Mouse (Mus musculus) megakaryocyte progenitor cell, adult 5-6 weeks (primary cell): ENCODE data around the gene Kif3b. TPM values are rescaled to one million over a fixed set of nuclear protein-coding genes. Genes with fewer than 3 reads are reported as not detected.

Experiments used
- ATAC-seq: replicated peaks from 2 replicates; pipeline ENCODE4 v1.8.0; 2016; ENCODE audit warnings: mild to moderate bottlenecking, moderate TSS enrichment, inconsistent platforms; ENCODE audit not compliant: poor library complexity
- total RNA-seq, 2 experiments: library from RNA; stranded (forward) in 1 of 2; stranded (reverse) in 1 of 2; fragments of 157-497, 149-512 nt in 1 of 2; fragments of 200-1000 nt in 1 of 2; gene quantifications; 2 replicates each; pipeline versions ENCODE4 v1.2.3 to v1.2.4; 2015 to 2017

Gene Kif3b
- total RNA-seq, 2 experiments from 2014 or later = 5.5 to 9.9 TPM

DNA sequence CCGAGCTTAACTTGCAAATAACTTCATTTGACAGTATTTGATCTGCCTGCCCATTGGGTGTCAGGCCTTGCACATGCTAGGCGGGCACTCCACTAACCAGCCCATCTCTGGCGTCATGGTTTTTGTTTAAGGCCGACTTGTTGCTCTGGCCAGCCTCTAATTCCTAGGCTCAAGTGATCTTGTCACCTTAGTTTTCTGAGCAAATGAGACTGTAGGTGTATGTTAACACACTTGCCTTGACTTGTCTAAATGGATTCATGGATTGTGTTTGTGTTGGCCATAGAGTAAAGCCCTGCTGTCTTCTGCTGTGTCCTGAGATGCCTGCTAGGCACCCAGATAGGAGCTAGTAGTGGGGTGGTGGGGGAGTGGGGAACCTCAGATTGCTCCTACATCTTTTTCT is 4.0 kb downstream of the Kif3b start:
- no peak for ATAC-seq

- no peak for ATAC-seq
Observed at GRCm38 (mm10) chr2:153297771-153298170, 6.6 kb downstream of the Kif3b start.

DNA sequence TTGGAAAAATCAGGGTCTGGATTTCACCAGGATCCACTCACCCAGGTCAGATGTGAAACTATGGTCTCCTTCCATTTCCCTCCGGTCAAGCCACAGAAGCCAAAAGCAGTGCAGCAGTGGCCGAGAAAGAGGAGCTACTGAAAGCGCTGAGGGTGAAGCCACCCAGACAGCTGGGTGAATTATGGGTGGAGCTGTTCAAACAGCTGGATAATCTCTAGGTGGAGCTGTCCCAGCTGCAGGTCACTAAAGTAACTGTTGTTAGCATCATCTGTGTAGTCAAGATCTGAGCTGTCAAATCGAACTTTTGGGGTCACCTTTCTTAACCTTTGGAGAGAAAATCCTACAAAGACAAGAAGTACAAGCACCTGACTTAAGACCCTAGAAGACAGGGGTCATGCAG is 7.2 kb downstream of the Kif3b start:
- ATAC-seq = peak; percentile 79

DNA sequence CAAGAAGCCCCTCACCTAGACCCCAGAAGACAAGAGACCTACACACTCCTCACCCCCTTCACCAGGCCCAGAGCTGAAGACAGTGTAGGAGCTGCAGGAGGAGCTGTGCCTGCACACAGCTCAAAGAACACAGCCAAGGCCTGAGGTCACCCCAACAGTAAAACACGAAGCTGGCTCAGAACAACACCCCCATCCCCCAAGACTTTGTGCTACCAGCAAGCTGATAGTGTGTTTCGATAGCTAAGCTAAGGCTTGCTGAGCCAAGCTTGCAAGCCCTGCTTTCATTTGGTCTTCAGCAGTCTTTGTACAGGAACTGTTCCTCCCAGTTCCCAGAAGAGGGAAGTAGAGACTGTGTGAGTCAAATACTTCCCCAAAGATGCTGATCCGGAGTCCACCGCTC is 7.7 kb downstream of the Kif3b start:
- ATAC-seq = peak; percentile 89

GRCm38 (mm10) chr2:153301123-153301522 is 9.9 kb downstream of the Kif3b start:
- ATAC-seq = no peak

DNA sequence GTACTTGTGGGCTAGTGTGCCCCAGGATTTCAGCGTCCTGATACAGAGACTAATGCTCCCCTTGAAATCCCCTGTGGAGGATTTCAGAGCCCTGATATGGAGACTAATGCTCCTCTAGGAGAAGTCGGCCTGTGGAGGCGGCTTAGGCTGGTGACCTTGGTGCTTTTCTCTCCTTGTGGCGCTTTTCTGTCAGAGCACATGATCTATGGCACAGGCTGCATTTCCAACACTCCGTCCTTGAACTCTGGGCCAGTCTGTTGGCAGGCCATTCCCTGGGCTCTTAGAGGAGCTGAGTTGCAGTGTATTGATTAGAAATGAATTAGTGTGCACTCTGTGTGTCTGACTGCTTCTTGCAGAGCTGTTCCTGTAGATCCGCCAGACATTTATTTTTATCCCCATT is 14.0 kb downstream of the Kif3b start:
- no peak for ATAC-seq

DNA sequence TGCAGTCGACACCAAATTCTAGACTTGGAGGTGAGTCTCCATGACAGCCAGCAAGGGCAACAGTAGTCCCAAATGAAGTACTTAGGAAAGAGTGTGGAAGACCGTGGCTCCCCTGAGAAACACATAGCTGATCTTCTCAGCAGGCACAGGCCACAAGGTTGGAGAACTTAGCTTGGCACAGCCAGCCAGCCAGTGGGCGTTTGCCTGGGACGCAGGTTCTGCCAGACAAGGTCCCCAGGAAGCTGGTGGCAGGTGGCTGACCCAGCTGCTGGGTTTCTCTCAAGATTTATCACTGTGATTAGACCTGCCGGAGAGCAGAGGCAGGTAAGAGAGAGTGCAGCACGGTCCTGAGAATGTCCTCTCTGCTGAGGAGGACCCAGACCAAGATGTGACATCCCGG is 17.4 kb downstream of the Kif3b start:
- ATAC-seq = no peak

DNA sequence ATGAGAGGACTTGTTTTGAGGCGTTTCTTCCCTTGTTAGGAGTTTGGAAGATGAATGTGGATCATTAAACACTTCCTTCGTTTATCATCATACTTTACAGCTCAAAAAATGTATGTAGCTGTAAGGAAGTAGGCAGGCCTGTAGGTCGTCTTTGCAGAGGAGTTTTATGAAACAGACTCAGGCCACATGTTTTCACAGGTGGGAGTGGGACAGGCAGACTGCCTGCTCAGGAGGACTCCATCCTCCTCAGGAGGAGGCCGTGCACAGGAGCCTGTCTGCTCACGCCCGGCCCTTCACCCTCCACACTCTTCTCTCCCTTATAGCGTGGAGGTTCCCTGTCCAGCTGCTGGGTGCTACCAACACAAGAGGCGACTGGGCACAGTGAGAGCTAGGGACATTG is 17.9 kb downstream of the Kif3b start:
- ATAC-seq = no peak

- ATAC-seq = no peak
Observed at GRCm38 (mm10) chr2:153310228-153310627, 19.0 kb downstream of the Kif3b start.

DNA sequence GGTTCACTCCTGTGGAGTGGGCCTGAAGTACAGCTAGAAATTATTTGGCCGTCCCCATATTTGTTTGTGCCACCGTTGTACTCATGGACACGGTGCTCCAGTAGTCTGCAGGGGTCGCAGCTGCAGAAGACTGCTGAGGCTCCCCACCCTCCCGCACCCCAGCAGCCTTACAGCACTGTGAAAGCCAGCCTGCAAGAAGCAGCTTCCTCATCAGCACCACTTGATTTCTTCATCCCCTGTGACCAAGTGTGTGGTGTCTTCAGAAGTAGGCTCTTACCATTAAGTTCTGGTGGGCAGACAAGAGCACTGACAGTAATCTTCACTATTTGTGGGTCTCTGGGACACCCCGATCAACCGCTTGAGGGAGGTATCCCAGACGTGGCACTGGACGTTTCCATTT is 21.7 kb downstream of the Kif3b start:
- peak; percentile 50 for ATAC-seq

DNA sequence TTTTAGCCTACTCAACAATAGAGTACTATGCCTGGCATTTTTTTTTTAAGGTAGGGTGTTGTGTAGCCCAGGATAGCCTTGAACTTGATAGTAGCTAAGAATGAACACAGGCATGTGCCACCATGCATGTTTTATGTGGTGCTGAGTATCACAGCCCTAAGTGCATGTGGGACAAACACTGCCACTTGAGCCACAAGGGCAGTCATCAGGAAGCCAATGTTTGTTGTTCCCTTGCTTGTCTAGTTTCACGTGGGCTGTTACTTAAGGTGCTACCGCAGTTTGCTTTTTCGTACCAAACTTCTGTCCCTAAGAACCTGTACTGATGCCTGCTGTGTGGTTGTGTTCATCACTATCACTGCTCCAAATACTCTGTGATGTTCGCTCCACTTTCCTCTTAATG is 27.2 kb downstream of the Kif3b start:
- ATAC-seq = no peak

DNA sequence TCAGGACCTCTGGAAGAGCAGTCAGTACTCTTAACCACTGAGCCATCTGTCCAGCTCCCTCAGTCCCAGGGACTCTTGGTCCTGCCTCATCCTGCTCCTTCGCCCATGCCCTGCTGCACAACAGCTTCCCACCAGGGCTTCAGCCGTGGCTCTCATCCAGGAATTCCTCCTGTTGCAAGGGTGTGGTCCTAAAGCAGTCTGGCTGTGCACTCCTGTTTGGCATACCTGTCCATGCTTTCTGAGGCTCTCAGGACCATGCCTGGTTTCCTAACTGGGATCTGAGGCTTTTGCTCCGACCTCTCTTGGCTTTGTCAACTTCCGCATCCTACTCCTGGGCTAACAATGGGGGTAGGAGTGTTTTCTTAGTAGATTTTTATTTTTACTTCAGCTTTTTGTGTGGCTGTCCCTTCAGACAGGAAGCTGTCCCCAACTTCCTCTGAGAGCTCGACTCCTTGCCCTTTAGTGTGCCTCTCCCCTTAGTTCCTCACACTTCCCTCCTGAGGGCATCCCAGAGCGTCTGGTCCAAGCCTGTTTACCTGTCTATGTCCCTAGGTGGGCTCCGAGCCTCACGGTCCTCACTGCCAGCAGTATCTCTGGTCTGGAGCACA is 27.9 kb downstream of the Kif3b start:
- ATAC-seq = peak; percentile 84

- ATAC-seq = no peak
Observed at GRCm38 (mm10) chr2:153325706-153326376, 34.6 kb downstream of the Kif3b start.

DNA sequence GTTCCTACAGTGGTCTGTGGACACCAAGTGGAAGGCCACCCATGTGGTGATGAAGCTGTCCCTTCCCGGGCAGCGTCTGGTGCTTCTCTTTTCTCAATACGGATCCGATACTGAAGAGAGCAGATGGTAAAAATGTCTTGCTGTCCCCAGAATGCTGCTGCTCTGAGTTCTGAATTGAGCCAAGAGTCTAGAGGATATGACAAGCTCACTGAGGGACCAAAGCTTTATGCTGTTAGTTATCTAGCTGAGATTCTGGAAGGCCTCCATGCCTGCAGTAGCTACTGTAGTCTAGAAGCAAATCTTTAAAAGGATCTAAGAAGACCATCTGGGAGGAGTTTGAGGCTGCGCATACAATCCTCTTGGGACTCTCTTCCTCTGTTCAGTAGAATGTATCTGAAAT is 41.1 kb downstream of the Kif3b start:
- no peak for ATAC-seq

- ATAC-seq = 0 out of 2 replicates have a peak, but pooled peaks have one; percentile 26
Observed at GRCm38 (mm10) chr2:153332981-153333380, 41.8 kb downstream of the Kif3b start.

- ATAC-seq = peak; percentile 17; the same call in 1 of the 2 replicates
Observed at GRCm38 (mm10) chr2:153333822-153334232, 42.6 kb downstream of the Kif3b start.

DNA sequence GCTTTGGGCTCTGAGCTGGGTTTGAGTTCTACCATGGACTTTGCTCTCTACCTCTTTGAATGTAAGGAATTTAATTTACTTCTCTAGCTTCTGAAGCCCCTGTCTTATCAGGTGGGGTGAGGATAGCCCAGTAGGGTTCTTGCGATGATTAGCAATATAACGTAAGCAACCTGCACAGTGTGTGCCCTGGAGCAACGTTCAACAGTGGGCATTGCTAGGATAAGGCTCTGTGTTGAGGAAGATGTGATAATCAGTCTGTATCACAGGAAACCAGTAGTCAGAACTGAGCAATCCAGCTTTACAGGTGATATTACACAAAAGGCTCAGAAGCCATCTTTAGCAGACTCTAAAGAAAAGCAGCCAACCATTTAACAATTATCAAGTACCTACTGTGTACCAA is 43.1 kb downstream of the Kif3b start:
- peak; percentile 58 for ATAC-seq

DNA sequence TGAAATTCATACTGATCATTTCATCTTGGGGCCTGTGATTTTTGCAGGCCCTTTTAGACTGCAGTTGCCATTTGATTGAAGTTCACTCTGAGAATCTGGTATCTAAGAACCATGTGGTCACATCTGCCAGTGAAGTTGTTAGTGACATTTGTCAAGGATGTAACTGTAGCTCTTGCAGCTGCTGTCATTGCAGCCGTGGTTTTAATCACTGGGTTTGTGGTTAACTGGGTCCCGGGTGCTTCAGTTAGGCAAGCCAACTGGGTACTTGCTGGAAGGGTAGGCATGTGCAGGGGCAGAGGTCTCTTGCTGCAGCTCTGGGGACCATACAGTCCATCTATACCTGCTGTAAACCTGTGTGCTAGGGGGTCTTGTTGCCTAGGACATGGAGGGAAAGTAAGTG is 44.9 kb downstream of the Kif3b start:
- ATAC-seq = peak; percentile 69

DNA sequence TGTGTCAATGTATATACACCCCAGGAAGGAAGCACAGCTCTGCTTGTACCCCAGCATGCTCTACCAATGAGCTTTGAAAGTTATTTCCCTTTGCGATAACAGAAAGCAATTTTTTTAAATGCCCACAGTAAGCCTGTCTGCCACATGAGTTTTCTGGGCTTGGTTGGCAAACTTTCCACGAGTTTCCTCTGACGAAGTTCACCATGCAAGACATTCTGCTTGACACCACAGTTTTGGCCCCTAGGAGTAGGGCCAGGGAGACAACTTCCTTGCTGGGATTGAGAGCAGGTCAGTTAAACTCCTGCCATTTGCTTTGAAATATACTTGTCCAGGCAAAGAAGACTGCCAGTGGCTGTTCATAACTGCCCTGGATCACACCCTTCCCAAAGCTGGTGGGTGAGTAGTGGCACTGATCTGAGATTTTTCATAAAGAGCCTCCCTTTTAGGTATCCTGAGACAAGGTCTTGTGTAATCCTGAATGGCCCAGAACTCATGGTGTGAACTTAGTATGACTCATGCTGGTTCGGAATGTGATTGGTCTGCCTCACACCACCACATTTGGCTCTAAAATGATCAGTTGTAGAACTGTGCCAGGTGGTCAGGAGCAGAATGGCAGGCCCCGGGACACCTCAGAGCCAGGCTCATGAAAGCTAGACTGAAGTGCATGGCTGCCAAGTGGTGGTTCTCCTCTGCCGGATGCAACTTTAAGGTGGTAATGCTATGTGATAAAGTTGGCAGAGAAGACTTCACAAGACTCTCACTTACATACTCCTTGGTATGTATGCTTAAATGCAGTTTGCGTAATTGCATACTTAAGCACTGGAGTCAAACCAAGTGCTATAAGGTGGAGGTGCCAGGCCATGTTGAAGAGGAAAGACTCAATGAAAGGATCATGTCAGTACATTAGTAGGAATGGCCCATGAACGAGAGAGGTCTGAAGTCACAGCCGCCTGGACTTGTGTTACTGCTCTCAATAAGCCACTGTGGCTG is 47.4 kb downstream of the Kif3b start:
- peak; percentile 18 for ATAC-seq

- ATAC-seq = no peak
Observed at GRCm38 (mm10) chr2:153342166-153342565, 51.0 kb downstream of the Kif3b start.

DNA sequence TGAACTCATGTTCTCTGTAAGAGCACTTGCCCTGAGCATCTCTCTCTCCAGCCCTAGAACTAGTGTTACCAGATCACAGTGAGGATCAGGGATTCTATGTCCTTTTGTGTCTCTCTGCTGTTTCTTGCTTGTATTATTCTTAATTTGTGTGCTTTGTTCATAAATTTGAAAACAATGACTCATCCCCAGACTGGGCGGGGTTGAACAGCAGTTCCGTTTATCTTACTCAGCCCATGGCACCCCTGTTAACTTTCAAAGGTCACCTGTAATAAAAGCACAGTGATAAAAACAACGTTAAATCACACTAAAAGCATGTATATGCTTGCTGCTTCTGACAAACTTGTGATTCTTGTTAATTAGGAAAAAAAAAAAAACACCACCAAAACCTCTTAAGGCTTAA is 51.4 kb downstream of the Kif3b start:
- ATAC-seq = no peak

GRCm38 (mm10) chr2:153343191-153343590 is 52.0 kb downstream of the Kif3b start:
- no peak for ATAC-seq
